Mouse (Mus musculus): ENCODE measurements around the gene Lamtor3. TPM values are rescaled to one million over a fixed set of nuclear protein-coding genes. Genes with fewer than 3 reads are reported as not detected.

The Lamtor3 gene
- total and polyA plus RNA-seq, 3 experiments: 77.5 to 88.3 TPM; not detected in 1

DNA sequence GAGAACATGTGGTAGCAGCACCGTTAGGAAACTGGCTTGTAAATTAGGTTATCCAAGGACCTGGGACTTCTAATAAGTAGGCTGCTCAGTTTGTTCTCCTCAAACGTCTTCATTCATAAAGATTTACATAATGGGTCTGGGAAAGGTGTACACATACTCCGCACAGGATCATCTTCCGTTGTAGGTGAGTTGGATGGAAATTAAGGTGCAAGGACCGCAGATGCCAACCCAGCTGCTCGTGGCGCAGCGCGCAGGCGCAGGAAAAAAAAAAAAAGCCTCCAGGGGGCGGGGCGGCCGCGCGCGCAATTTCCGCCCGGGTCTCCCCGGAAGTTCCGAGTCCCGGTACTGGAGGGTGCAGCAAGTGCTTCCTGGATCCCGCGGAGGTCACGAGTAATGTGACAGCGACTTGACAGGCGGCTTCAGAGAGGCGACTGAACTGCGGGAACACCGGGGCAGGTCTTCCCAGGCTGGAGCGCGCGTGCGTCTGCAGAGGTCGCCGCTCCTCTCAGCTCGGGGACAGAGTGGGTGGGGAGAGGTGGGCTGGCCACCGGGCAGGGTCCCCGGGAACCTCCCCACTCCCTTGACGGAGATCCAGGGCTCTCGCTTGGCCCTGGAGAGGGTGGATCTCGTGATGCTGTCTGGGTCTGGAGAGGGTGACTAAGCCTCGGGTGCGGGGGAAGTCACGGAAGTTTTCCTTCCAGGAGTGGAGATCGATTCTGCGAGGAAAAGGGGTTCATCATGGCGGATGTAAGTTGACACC lies at the start of gene Lamtor3 (continued):
- no peak for TF ChIP-seq E2F4 (IDR thresholded peaks at IDR 0.05; ENCODE audit: borderline replicate concordance, low read depth, low read length)
- TF ChIP-seq TCF12 (IDR thresholded peaks at IDR 0.05; ENCODE audit: low read depth, low read length): peak; percentile 66
- TF ChIP-seq KAT2A (conservative IDR thresholded peaks at IDR 0.05; ENCODE audit: low read depth, low read length): no peak; the same call in 1 of the 2 replicates
- no peak for TF ChIP-seq CHD1 (IDR thresholded peaks at IDR 0.05; ENCODE audit: low read depth, low read length)

DNA sequence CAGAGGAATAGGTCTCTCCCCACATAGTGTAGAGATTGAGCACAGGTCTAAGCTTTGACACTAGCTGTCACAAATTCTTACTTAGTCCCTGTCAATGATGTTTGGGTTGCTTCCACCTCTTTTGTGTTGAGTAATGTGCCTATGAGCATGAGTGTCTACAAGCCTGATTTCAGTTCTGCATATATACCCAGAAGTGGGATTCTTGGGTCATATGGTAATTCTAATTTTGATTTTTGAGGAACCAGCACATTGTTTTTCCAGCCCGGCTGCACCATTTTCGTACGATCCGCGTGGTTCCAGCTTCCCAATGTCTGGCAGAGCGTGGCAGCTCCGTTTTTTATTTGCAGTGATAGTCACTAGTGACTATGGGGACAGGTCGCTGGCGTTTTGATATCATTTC lies 48.9 kb upstream of the Lamtor3 start:
- no peak overlapping the region for H3K4me3 ChIP-seq (ENCODE audit: control insufficient read depth in 1 of 2, insufficient read depth in 1 of 2, low read depth in 2 of 2, low read length in 2 of 2)
- H3K4me1 ChIP-seq (ENCODE audit: control insufficient read depth in 1 of 2, insufficient read depth in 2 of 2, low read length in 2 of 2): peaks cover 0 to 5% of the 10 kb centered on the region in 2 experiments; a peak in 2 of 4 replicates
- H3K79me2 ChIP-seq (ENCODE audit: control insufficient read depth, insufficient read depth, low read length, poor library complexity): peaks cover 33% of the 10 kb centered on the region
- no peak overlapping the region for H3K27ac ChIP-seq (ENCODE audit: control insufficient read depth, low read depth, low read length)
- DNase-seq (ENCODE audit: low read depth, low spot score): no peak
- no peak for TF ChIP-seq ZMIZ1 (IDR thresholded peaks at IDR 0.05; ENCODE audit: low read depth, low read length)
- TF ChIP-seq CTCF (IDR thresholded peaks at IDR 0.05 in 2 of 3, conservative IDR thresholded peaks at IDR 0.05 in 1 of 3; ENCODE audit: control insufficient read depth in 1 of 3, insufficient read depth in 1 of 3, low read depth in 2 of 3, low read length in 3 of 3, poor library complexity in 1 of 3, severe bottlenecking in 1 of 3): no peak
- TF ChIP-seq MAX (IDR thresholded peaks at IDR 0.05; ENCODE audit: low read length): no peak
- H3K27me3 ChIP-seq (ENCODE audit: control insufficient read depth in 1 of 2, insufficient read depth in 2 of 2, low read length in 2 of 2): no peaks in the 10 kb centered on the region
- peaks cover 4 to 16% of the 10 kb centered on the region in 2 experiments for H3K36me3 ChIP-seq (ENCODE audit: control insufficient read depth in 1 of 2, insufficient read depth in 2 of 2, low read length in 2 of 2)
- no peaks in the 10 kb centered on the region for H3K9me3 ChIP-seq (replicated peaks; ENCODE audit: insufficient read depth, low read length)
- 0 out of 2 replicates have a peak overlapping the region, but pooled peaks have one; percentile 99 for H3K9ac ChIP-seq (ENCODE audit: control insufficient read depth, low read depth, low read length, poor library complexity, severe bottlenecking)

DNA sequence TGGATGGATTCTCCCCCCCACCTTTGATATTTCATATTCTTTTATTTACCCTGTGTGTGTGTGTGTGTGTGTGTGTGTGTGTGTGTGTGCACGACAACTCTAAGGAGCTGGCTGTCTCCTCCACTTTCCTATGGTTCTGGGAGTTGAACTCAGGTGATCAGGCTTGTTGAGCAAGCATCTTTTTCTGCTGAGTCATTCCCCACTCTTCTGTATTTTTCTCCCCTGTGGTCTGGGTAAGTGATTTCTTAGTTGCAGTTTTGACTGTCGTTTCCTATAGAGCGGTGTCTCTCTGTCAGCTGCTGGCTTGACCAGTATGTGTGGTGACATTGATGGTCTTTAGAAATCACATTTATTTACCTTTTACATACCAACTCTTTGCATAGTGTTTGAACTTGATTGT lies 39.0 kb upstream of the Lamtor3 start:
- Histone ChIP-seq H3K4me1 (ENCODE audit: control insufficient read depth in 1 of 2, insufficient read depth in 2 of 2, low read length in 2 of 2) (peaks cover 4 to 6% of the 10 kb centered on the region in 2 experiments; a peak in 3 of 4 replicates), H3K9ac (ENCODE audit: control insufficient read depth, low read depth, low read length, poor library complexity, severe bottlenecking) (no peak overlapping the region), H3K27ac (ENCODE audit: control insufficient read depth, low read depth, low read length) (no peak overlapping the region), H3K9me3 (replicated peaks; ENCODE audit: insufficient read depth, low read length) (no peaks in the 10 kb centered on the region), H3K36me3 (ENCODE audit: control insufficient read depth in 1 of 2, insufficient read depth in 2 of 2, low read length in 2 of 2) (peaks cover 0 to 2% of the 10 kb centered on the region in 2 experiments; a peak in 2 of 4 replicates), H3K27me3 (ENCODE audit: control insufficient read depth in 1 of 2, insufficient read depth in 2 of 2, low read length in 2 of 2) (no peaks in the 10 kb centered on the region), H3K4me3 (ENCODE audit: control insufficient read depth in 1 of 2, insufficient read depth in 1 of 2, low read depth in 2 of 2, low read length in 2 of 2) (no peak overlapping the region), H3K79me2 (ENCODE audit: control insufficient read depth, insufficient read depth, low read length, poor library complexity) (no peaks in the 10 kb centered on the region)
- TF ChIP-seq BHLHE40 (IDR thresholded peaks at IDR 0.05; ENCODE audit: borderline replicate concordance, low read depth, low read length) (no peak), TAL1 (IDR thresholded peaks at IDR 0.05; ENCODE audit: low read length) (no peak), MAFK (IDR thresholded peaks at IDR 0.05; ENCODE audit: borderline replicate concordance, low read depth, low read length) (0 out of 2 replicates have a peak, but pooled peaks have one; percentile 33), GABPA (IDR thresholded peaks at IDR 0.05; ENCODE audit: low read depth, low read length) (peak; percentile 67; the same call in 1 of the 2 replicates), MAZ (IDR thresholded peaks at IDR 0.05; ENCODE audit: low read depth, low read length) (no peak), USF1 (IDR thresholded peaks at IDR 0.05; ENCODE audit: low read depth, low read length) (no peak), E2F4 (IDR thresholded peaks at IDR 0.05; ENCODE audit: borderline replicate concordance, low read depth, low read length) (no peak), POLR2A (IDR thresholded peaks at IDR 0.05; ENCODE audit: control insufficient read depth in 1 of 2, insufficient read depth in 1 of 2, low read depth in 1 of 2, low read length in 2 of 2, poor library complexity in 1 of 2) (no peak), UBTF (IDR thresholded peaks at IDR 0.05; ENCODE audit: borderline replicate concordance, insufficient read depth, low read depth, low read length) (no peak), MYB (IDR thresholded peaks at IDR 0.05; ENCODE audit: low read depth, low read length) (no peak), CTCF (IDR thresholded peaks at IDR 0.05 in 2 of 3, conservative IDR thresholded peaks at IDR 0.05 in 1 of 3; ENCODE audit: control insufficient read depth in 1 of 3, insufficient read depth in 1 of 3, low read depth in 2 of 3, low read length in 3 of 3, poor library complexity in 1 of 3, severe bottlenecking in 1 of 3) (no peak)
- DNase-seq (ENCODE audit: low read depth, low spot score): peak; percentile 46
